In genomic region chr16:85173373-85174081, GRCm38 (mm10) we compare ENCODE assay signal across 8 mouse cellular contexts. TPM values are rescaled to one million over a fixed set of nuclear protein-coding genes. Genes with fewer than 3 reads are reported as not detected.
DNase-seq lines count a peak whose midpoint lies in the region; ATAC-seq and TF ChIP-seq lines count a peak whose summit lies in the region.

Gene App (minus strand): TSS chr16:85173766.

- H3K4me3 ChIP-seq in bone marrow macrophage, adult 2 months (ENCODE audit: insufficient read depth, low read length), result peak within 1 kb of the TSS; percentile 93
- peak within 1 kb of the TSS; percentile 85 for H3K4me3 ChIP-seq in embryonic fibroblast, embryonic 13.5 days (ENCODE audit: insufficient read depth, low read length)
- H3K4me3 ChIP-seq in heart, embryonic 10.5 days, result peak within 1 kb of the TSS; percentile 93
- H3K4me3 ChIP-seq in kidney, embryonic 15.5 days (replicated peaks), result peak within 1 kb of the TSS; percentile 70
- peak within 1 kb of the TSS; percentile 73 for H3K4me3 ChIP-seq in liver, adult 2 months (ENCODE audit: insufficient read depth, low read depth, low read length)
- H3K4me3 ChIP-seq in myocyte, result peak within 1 kb of the TSS; percentile 92

- TF ChIP-seq POLR2A in bone marrow macrophage, adult 2 months (IDR thresholded peaks at IDR 0.05; ENCODE audit: borderline replicate concordance, low read depth, low read length), result peak; percentile 30; the same call in 1 of the 2 replicates
- peak; percentile 88 for TF ChIP-seq POLR2A in embryonic fibroblast, embryonic 13.5 days (IDR thresholded peaks at IDR 0.05; ENCODE audit: low read depth, low read length)
- peak; percentile 66; the same call in 1 of the 2 replicates for TF ChIP-seq POLR2A in liver, adult 2 months (IDR thresholded peaks at IDR 0.05; ENCODE audit: extremely low read depth, insufficient read depth, low read length)
- TF ChIP-seq POLR2A in myocyte (IDR thresholded peaks at IDR 0.05; ENCODE audit: insufficient read length, low read depth), result peak; percentile 89

- H3K4me2 ChIP-seq in kidney, embryonic 15.5 days, result peak within 1 kb of the TSS; percentile 80
- peak within 1 kb of the TSS; percentile 63 for H3K4me2 ChIP-seq in myocyte (ENCODE audit: low read depth)

- TF ChIP-seq CTCF in bone marrow macrophage, adult 2 months (IDR thresholded peaks at IDR 0.05; ENCODE audit: low read depth, low read length), result peak; percentile 45
- no peak for TF ChIP-seq CTCF in embryonic fibroblast, embryonic 13.5 days (IDR thresholded peaks at IDR 0.05; ENCODE audit: borderline replicate concordance, insufficient read depth, low read length)
- peak; percentile 76 for TF ChIP-seq CTCF in liver, adult 2 months (IDR thresholded peaks at IDR 0.05; ENCODE audit: low read depth, low read length)

- H3K4me1 ChIP-seq in bone marrow macrophage, adult 2 months (ENCODE audit: control insufficient read depth, insufficient read depth, low read length), result peaks cover 12% of the 10 kb centered on the region
- peaks cover 8% of the 10 kb centered on the region for H3K4me1 ChIP-seq in embryonic fibroblast, embryonic 13.5 days (ENCODE audit: control insufficient read depth, insufficient read depth, low read length)
- peaks cover 37% of the 10 kb centered on the region for H3K4me1 ChIP-seq in heart, embryonic 10.5 days
- H3K4me1 ChIP-seq in kidney, embryonic 15.5 days, result peaks cover 33% of the 10 kb centered on the region
- H3K4me1 ChIP-seq in liver, adult 2 months (ENCODE audit: control insufficient read depth, insufficient read depth, low read length), result peaks cover 5% of the 10 kb centered on the region

- peak within 1 kb of the TSS; percentile 13 for H3K27ac ChIP-seq in bone marrow macrophage, adult 2 months (ENCODE audit: insufficient read depth, low read depth, low read length)
- H3K27ac ChIP-seq in embryonic fibroblast, embryonic 13.5 days (ENCODE audit: insufficient read depth, low read length), result peak within 1 kb of the TSS; percentile 55
- peak within 1 kb of the TSS; percentile 96 for H3K27ac ChIP-seq in heart, embryonic 10.5 days
- peak within 1 kb of the TSS; percentile 92 for H3K27ac ChIP-seq in kidney, embryonic 15.5 days
- H3K27ac ChIP-seq in liver, adult 2 months (replicated peaks; ENCODE audit: insufficient read depth, low read depth, low read length), result peak within 1 kb of the TSS; percentile 2; the same call in 1 of the 2 replicates

- no peaks in the 10 kb centered on the region for H3K36me3 ChIP-seq in heart, embryonic 10.5 days
- peaks cover 6% of the 10 kb centered on the region; the same call in 1 of the 2 replicates for H3K36me3 ChIP-seq in kidney, embryonic 15.5 days
- no peaks in the 10 kb centered on the region for H3K36me3 ChIP-seq in liver, adult 2 months (ENCODE audit: control insufficient read depth, insufficient read depth, low read length)
- no peaks in the 10 kb centered on the region for H3K36me3 ChIP-seq in myocyte (ENCODE audit: control insufficient read depth, insufficient read depth)

- no peaks in the 10 kb centered on the region for H3K27me3 ChIP-seq in heart, embryonic 10.5 days (ENCODE audit: insufficient read depth, poor library complexity, severe bottlenecking)
- no peaks in the 10 kb centered on the region for H3K27me3 ChIP-seq in kidney, embryonic 15.5 days
- no peaks in the 10 kb centered on the region for H3K27me3 ChIP-seq in liver, adult 2 months (ENCODE audit: control insufficient read depth, insufficient read depth, low read length)
- H3K27me3 ChIP-seq in myocyte (ENCODE audit: control insufficient read depth, insufficient read depth, insufficient read length), result no peaks in the 10 kb centered on the region

- H3K9me3 ChIP-seq in heart, embryonic 10.5 days, result no peaks in the 10 kb centered on the region
- no peaks in the 10 kb centered on the region for H3K9me3 ChIP-seq in kidney, embryonic 15.5 days (replicated peaks)

- H3K79me2 ChIP-seq in liver, adult 2 months (ENCODE audit: control insufficient read depth, insufficient read depth, low read length), result peaks cover 5% of the 10 kb centered on the region; the same call in 1 of the 2 replicates
- H3K79me2 ChIP-seq in myocyte (ENCODE audit: control insufficient read depth, insufficient read depth), result peaks cover 43% of the 10 kb centered on the region

- under 1% methylated on average over 78 of the region's 78 CpGs for WGBS in heart, embryonic 10.5 days
- under 1% methylated on average over 77 of the region's 78 CpGs for WGBS in kidney, embryonic 15.5 days
- WGBS in liver, adult 2 months, result 1% methylated on average over 75 of the region's 78 CpGs

- H3K9ac ChIP-seq in kidney, embryonic 15.5 days, result peak within 1 kb of the TSS; percentile 92
- peak within 1 kb of the TSS; percentile 93 for H3K9ac ChIP-seq in liver, adult 2 months (ENCODE audit: low read depth, low read length)

- peak within 1 kb of the TSS; percentile 45 for H3ac ChIP-seq in myocyte (ENCODE audit: control insufficient read depth, insufficient read length)

- peak; percentile 79 for DNase-seq in 3T3-L1 (ENCODE audit: low read depth, low spot score)
- peak; percentile 90 for DNase-seq in heart, embryonic 10.5 days (ENCODE audit: low spot score)
- DNase-seq in liver, adult 2 months (ENCODE audit: extremely low read depth, low read depth, low spot score), result peak; percentile 26
- DNase-seq in spleen, postnatal 4 days (ENCODE audit: low spot score in 2 of 2), result peak; percentile 74 to 92

- peak; percentile 83 for ATAC-seq in kidney, embryonic 15.5 days (replicated peaks; ENCODE audit: low FRiP score)

TF ChIP-seq in myocyte, 11 proteins besides CTCF, POLR2A, EP300 and RAD21:
- TF ChIP-seq MYOG (IDR thresholded peaks at IDR 0.05; ENCODE audit: control insufficient read depth in 1 of 3, insufficient read depth in 1 of 3, insufficient read length in 2 of 3, low read depth in 2 of 3) (peak in 1 of 3 experiments; percentile 39), CEBPB (IDR thresholded peaks at IDR 0.05; ENCODE audit: insufficient read depth, poor library complexity, severe bottlenecking) (no peak), POLR2AphosphoS2 (IDR thresholded peaks at IDR 0.05; ENCODE audit: insufficient read length, low read depth) (peak; percentile 63), USF1 (IDR thresholded peaks at IDR 0.05; ENCODE audit: low read depth) (peak; percentile 35), TCF3 (IDR thresholded peaks at IDR 0.05; ENCODE audit: insufficient read length, low read depth) (no peak), SRF (IDR thresholded peaks at IDR 0.05; ENCODE audit: control insufficient read depth, insufficient read length, low read depth) (no peak), MYOD1 (IDR thresholded peaks at IDR 0.05; ENCODE audit: control insufficient read depth in 1 of 3, insufficient read length in 2 of 3, low read depth in 2 of 3) (peak in 1 of 3 experiments; percentile 17), E2F4 (IDR thresholded peaks at IDR 0.05; ENCODE audit: insufficient read depth) (no peak), TCF12 (IDR thresholded peaks at IDR 0.05; ENCODE audit: insufficient read depth, poor library complexity, severe bottlenecking) (no peak)

RNA-seq across cellular contexts. Expression of gene App, which starts in this region (rescaled TPM):
- polyA plus RNA-seq in bone marrow macrophage, adult 2 months (2012; ENCODE audit: insufficient read depth, insufficient read length, missing spikeins), result 386 and 390 TPM in 2 replicates
- 740 and 800 TPM in 2 replicates for polyA plus RNA-seq in embryonic fibroblast, embryonic 13.5 days (2011; ENCODE audit: insufficient read length, low read depth, missing spikeins)
- polyA plus RNA-seq in heart, embryonic 10.5 days (2016; fragmentation: Nextera tagmentation; extraction: Ambion mirVana), result 144 and 151 TPM in 2 replicates
- 269 and 292 TPM in 2 replicates for polyA plus RNA-seq in kidney, embryonic 15.5 days (2015; fragmentation: Nextera tagmentation; extraction: Ambion mirVana)
- total RNA-seq in liver, adult 2 months (2014; rRNA removed), result 29.9 and 40.0 TPM in 2 replicates
- 27.1 and 28.9 TPM in 2 replicates for polyA plus RNA-seq in liver, adult 2 months (2012; rRNA removed)
- polyA plus RNA-seq in myocyte (2012; fragmentation: generic; extraction: Trizol), result 207 TPM

Comparison
In these comparisons a context has a peak if more than half of its experiments do, and no peak if none do; other contexts are left out.
1. Peak in every context shown above with its lines: DNase-seq, ATAC-seq, H3K4me3 ChIP-seq and H3K27ac ChIP-seq.
2. DNase-seq: peak in every context shown above with its lines; median percentile 90 in heart, embryonic 10.5 days; 83 in spleen, postnatal 4 days; 79 in 3T3-L1; 26 in liver, adult 2 months.
3. H3K27ac ChIP-seq: peak in every context shown above with its lines; median percentile 96 in heart, embryonic 10.5 days; 92 in kidney, embryonic 15.5 days; 55 in embryonic fibroblast, embryonic 13.5 days; 13 in bone marrow macrophage, adult 2 months; 2 in liver, adult 2 months.
4. POLR2A ChIP-seq: peak in every context shown above with its lines; median percentile 89 in myocyte; 88 in embryonic fibroblast, embryonic 13.5 days; 66 in liver, adult 2 months; 30 in bone marrow macrophage, adult 2 months.